Mouse (Mus musculus) cerebellum, adult 8-10 months (tissue): ENCODE measurements around the gene Pdcd2l.

Experiments used
- DNase-seq: peaks from one replicate; pipeline ENCODE4 v3.0.0; 2022

Gene Pdcd2l

GRCm38 (mm10) chr7:34196132-34197128 lies at the start of gene Pdcd2l:
Gene Pdcd2l, minus strand, starts transcription at chr7:34196661.
- DNase-seq = peak; percentile 89

GRCm38 (mm10) chr7:34242176-34242575 lies 45.7 kb upstream of the Pdcd2l start:
- DNase-seq = peak; percentile 69

- DNase-seq = peak; percentile 28
Observed at GRCm38 (mm10) chr7:34238086-34238485, 41.6 kb upstream of the Pdcd2l start.

- DNase-seq = no peak
Observed at GRCm38 (mm10) chr7:34235602-34236001, 39.1 kb upstream of the Pdcd2l start.

- no peak for DNase-seq
Observed at GRCm38 (mm10) chr7:34234610-34235561, 38.4 kb upstream of the Pdcd2l start.

GRCm38 (mm10) chr7:34233909-34234609 lies 37.6 kb upstream of the Pdcd2l start:
- DNase-seq = peak; percentile 100

- DNase-seq = peak; percentile 37
Observed at GRCm38 (mm10) chr7:34232785-34233725, 36.6 kb upstream of the Pdcd2l start.

- peak; percentile 70 for DNase-seq
Observed at GRCm38 (mm10) chr7:34230116-34230515, 33.7 kb upstream of the Pdcd2l start, which contains the start of gene Gpi1. Gene Gpi1, minus strand, starts transcription at chr7:34230336.

- peak; percentile 62 for DNase-seq
Observed at GRCm38 (mm10) chr7:34229691-34230111, 33.2 kb upstream of the Pdcd2l start.

- no peak for DNase-seq
Observed at GRCm38 (mm10) chr7:34229153-34229552, 32.7 kb upstream of the Pdcd2l start.

GRCm38 (mm10) chr7:34228641-34229040 lies 32.2 kb upstream of the Pdcd2l start:
- DNase-seq = peak; percentile 50

GRCm38 (mm10) chr7:34226846-34227245 lies 30.4 kb upstream of the Pdcd2l start:
- no peak for DNase-seq

- peak; percentile 25 for DNase-seq
Observed at GRCm38 (mm10) chr7:34226086-34226485, 29.6 kb upstream of the Pdcd2l start.

- no peak for DNase-seq
Observed at GRCm38 (mm10) chr7:34224308-34224707, 27.8 kb upstream of the Pdcd2l start.

GRCm38 (mm10) chr7:34222340-34222739 lies 25.9 kb upstream of the Pdcd2l start:
- DNase-seq = no peak

- DNase-seq = no peak
Observed at GRCm38 (mm10) chr7:34221594-34222250, 25.3 kb upstream of the Pdcd2l start.

GRCm38 (mm10) chr7:34218496-34218895 lies 22.0 kb upstream of the Pdcd2l start:
- DNase-seq = no peak

- DNase-seq = no peak
Observed at GRCm38 (mm10) chr7:34216474-34216873, 20.0 kb upstream of the Pdcd2l start.

- DNase-seq = no peak
Observed at GRCm38 (mm10) chr7:34215481-34215880, 19.0 kb upstream of the Pdcd2l start.

GRCm38 (mm10) chr7:34214644-34215043 lies 18.2 kb upstream of the Pdcd2l start:
- no peak for DNase-seq

- no peak for DNase-seq
Observed at GRCm38 (mm10) chr7:34213281-34213680, 16.8 kb upstream of the Pdcd2l start.
